Mouse (Mus musculus) myocyte (in vitro differentiated cells): ENCODE data around the gene Idh3a. TPM values are rescaled to one million over a fixed set of nuclear protein-coding genes. Genes with fewer than 3 reads are reported as not detected.

Source experiments
- H3K27me3 ChIP-seq: one replicate; pipeline ENCODE4 v1.6.1; 2011; ENCODE audit not compliant: control insufficient read depth, insufficient read depth, insufficient read length
- H3K36me3 ChIP-seq: one replicate; pipeline ENCODE4 v1.6.1; 2011; ENCODE audit not compliant: control insufficient read depth, insufficient read depth
- H3K4me2 ChIP-seq: one replicate; pipeline ENCODE4 v1.6.1; 2011; ENCODE audit warnings: low read depth, control low read depth
- H3K4me3 ChIP-seq: one replicate; pipeline ENCODE4 v1.5.1; 2011; ENCODE audit warnings: mild to moderate bottlenecking, control low read depth, moderate library complexity
- H3K79me2 ChIP-seq: one replicate; pipeline ENCODE4 v1.6.1; 2011; ENCODE audit not compliant: control insufficient read depth, insufficient read depth
- H3ac ChIP-seq: one replicate; pipeline ENCODE4 v1.6.1; 2011; ENCODE audit not compliant: control insufficient read depth, insufficient read length
- CEBPB ChIP-seq: IDR thresholded peaks from 2 replicates; pipeline ENCODE4 v1.6.1; 2011; ENCODE audit warnings: mild to moderate bottlenecking, moderate library complexity; ENCODE audit not compliant: poor library complexity, insufficient read depth, severe bottlenecking
- E2F4 ChIP-seq: IDR thresholded peaks from one replicate; pipeline ENCODE4 v1.6.1; 2011; ENCODE audit warnings: mild to moderate bottlenecking, control low read depth, moderate library complexity; ENCODE audit not compliant: insufficient read depth
- MAX ChIP-seq: IDR thresholded peaks from one replicate; pipeline ENCODE4 v1.6.1; 2011; ENCODE audit warnings: low read depth, mild to moderate bottlenecking, control low read depth
- MYOD1 ChIP-seq, 3 experiments: IDR thresholded peaks; one replicate each; pipeline ENCODE4 v1.6.1; 2011; ENCODE audit warnings: control low read depth in 2 of 3, low read depth in 2 of 3, mild to moderate bottlenecking in 2 of 3, moderate library complexity in 1 of 3; ENCODE audit not compliant: insufficient read length in 2 of 3, control insufficient read depth in 1 of 3
- MYOG ChIP-seq, 3 experiments: IDR thresholded peaks; one replicate each; pipeline ENCODE4 v1.6.1; 2011; ENCODE audit warnings: control low read depth in 2 of 3, low read depth in 2 of 3, mild to moderate bottlenecking in 2 of 3; ENCODE audit not compliant: insufficient read length in 2 of 3, control insufficient read depth in 1 of 3, insufficient read depth in 1 of 3
- POLR2A ChIP-seq: IDR thresholded peaks from one replicate; pipeline ENCODE4 v1.6.1; 2011; ENCODE audit warnings: low read depth, mild to moderate bottlenecking, control low read depth, moderate library complexity; ENCODE audit not compliant: insufficient read length
- POLR2AphosphoS2 ChIP-seq: IDR thresholded peaks from one replicate; pipeline ENCODE4 v1.6.1; 2011; ENCODE audit warnings: low read depth, control low read depth; ENCODE audit not compliant: insufficient read length
- REST ChIP-seq: IDR thresholded peaks from one replicate; pipeline ENCODE4 v1.6.1; 2011; ENCODE audit warnings: mild to moderate bottlenecking, control low read depth, moderate library complexity; ENCODE audit not compliant: insufficient read depth, insufficient read length
- SRF ChIP-seq: IDR thresholded peaks from one replicate; pipeline ENCODE4 v1.6.1; 2011; ENCODE audit warnings: low read depth; ENCODE audit not compliant: control insufficient read depth, insufficient read length
- TCF12 ChIP-seq: IDR thresholded peaks from one replicate; pipeline ENCODE4 v1.6.1; 2011; ENCODE audit warnings: mild to moderate bottlenecking, control low read depth; ENCODE audit not compliant: poor library complexity, insufficient read depth, severe bottlenecking
- TCF3 ChIP-seq: IDR thresholded peaks from one replicate; pipeline ENCODE4 v1.6.1; 2011; ENCODE audit warnings: low read depth, control low read depth; ENCODE audit not compliant: insufficient read length
- USF1 ChIP-seq: IDR thresholded peaks from one replicate; pipeline ENCODE4 v1.6.1; 2011; ENCODE audit warnings: low read depth, mild to moderate bottlenecking, control low read depth, moderate library complexity
- polyA plus RNA-seq: library from polyadenylated mRNA; unstranded; fragments of >200 nt; fragmentation: generic; extraction: Trizol; gene quantifications from one replicate; pipeline ENCODE4 v1.2.1, GENCODE M21; 2012; ENCODE audit warnings: missing spikeins

Gene Idh3a
- polyA plus RNA-seq, 1 experiment: 88.5 TPM

GRCm38 (mm10) chr9:54647456-54647855, 61.3 kb downstream of the Idh3a start:
- no peaks in the 10 kb centered on the region for H3K79me2 ChIP-seq
- no peak overlapping the region for H3K4me3 ChIP-seq
- H3K4me2 ChIP-seq: peak overlapping the region; percentile 22
- H3K27me3 ChIP-seq: no peaks in the 10 kb centered on the region
- TF ChIP-seq USF1: peak; percentile 22
- no peak for TF ChIP-seq MYOG (IDR thresholded peaks at IDR 0.05; ENCODE audit: control insufficient read depth in 1 of 3, insufficient read depth in 1 of 3, insufficient read length in 2 of 3, low read depth in 2 of 3)
- no peak for TF ChIP-seq REST
- peak; percentile 57 for TF ChIP-seq CEBPB
- TF ChIP-seq POLR2A: no peak
- no peak for TF ChIP-seq POLR2AphosphoS2
- no peak for TF ChIP-seq MAX
- peak in 1 of 3 experiments; percentile 58 for TF ChIP-seq MYOD1 (IDR thresholded peaks at IDR 0.05; ENCODE audit: control insufficient read depth in 1 of 3, insufficient read length in 2 of 3, low read depth in 2 of 3)
- no peak for TF ChIP-seq SRF
- TF ChIP-seq TCF3: no peak
- TF ChIP-seq TCF12: no peak
- TF ChIP-seq E2F4: no peak
- no peaks in the 10 kb centered on the region for H3K36me3 ChIP-seq
- H3ac ChIP-seq: no peak overlapping the region

GRCm38 (mm10) chr9:54649360-54649759, 63.2 kb downstream of the Idh3a start:
- Histone ChIP-seq H3K4me3 (no peak overlapping the region), H3ac (no peak overlapping the region), H3K4me2 (no peak overlapping the region), H3K36me3 (no peaks in the 10 kb centered on the region), H3K27me3 (no peaks in the 10 kb centered on the region), H3K79me2 (no peaks in the 10 kb centered on the region)
- no peak for TF ChIP-seq POLR2AphosphoS2
- no peak for TF ChIP-seq SRF
- TF ChIP-seq USF1: peak; percentile 98
- TF ChIP-seq TCF3: no peak

- Histone ChIP-seq H3K4me3 (no peak overlapping the region), H3K4me2 (no peak overlapping the region), H3K27me3 (no peaks in the 10 kb centered on the region), H3K79me2 (no peaks in the 10 kb centered on the region), H3ac (no peak overlapping the region), H3K36me3 (no peaks in the 10 kb centered on the region)
- TF ChIP-seq MYOD1 (IDR thresholded peaks at IDR 0.05; ENCODE audit: control insufficient read depth in 1 of 3, insufficient read length in 2 of 3, low read depth in 2 of 3) (no peak), TCF12 (no peak), USF1 (no peak), CEBPB (no peak), E2F4 (no peak), POLR2AphosphoS2 (no peak), POLR2A (no peak), MYOG (IDR thresholded peaks at IDR 0.05; ENCODE audit: control insufficient read depth in 1 of 3, insufficient read depth in 1 of 3, insufficient read length in 2 of 3, low read depth in 2 of 3) (no peak), REST (no peak), MAX (no peak), TCF3 (no peak)
Observed at GRCm38 (mm10) chr9:54652778-54653177, 66.6 kb downstream of the Idh3a start.

Other genes with a start within 250 kb of the Idh3a start
- 0.22 TPM for gene Dmxl2, start 84.7 kb upstream of the Idh3a start, polyA plus RNA-seq
- gene Sh2d7, start 47.4 kb upstream of the Idh3a start, polyA plus RNA-seq: not detected
- gene Cib2, start 26.1 kb upstream of the Idh3a start, polyA plus RNA-seq: 1.3 TPM
- gene Acsbg1, start 75.5 kb downstream of the Idh3a start, polyA plus RNA-seq: 48.0 TPM
- gene Dnaja4, start 112.5 kb downstream of the Idh3a start, polyA plus RNA-seq: 11.7 TPM
- gene Wdr61, start 148.2 kb downstream of the Idh3a start, polyA plus RNA-seq: 41.7 TPM
- gene Crabp1, start 178.4 kb downstream of the Idh3a start, polyA plus RNA-seq: 0.13 TPM